Mouse (Mus musculus) liver, embryonic 14.5 days (tissue): Measurements from ENCODE around the gene Ccm2. TPM values are rescaled to one million over a fixed set of nuclear protein-coding genes. Genes with fewer than 3 reads are reported as not detected.

Source experiments
- ATAC-seq: fragments of 200-750 bp; cut with Nextera tagmentation; 2 replicates; pipeline ENCODE4 v1.8.0; 2017; ENCODE audit warnings: moderate number of reproducible peaks, mild to moderate bottlenecking, moderate library complexity; ENCODE audit not compliant: insufficient read depth
- DNase-seq, 3 experiments: peaks; one replicate each; pipeline ENCODE4 v3.0.0-alpha.2; 2012 to 2013; ENCODE audit warnings: low read depth in 3 of 3, low spot score in 3 of 3
- H3K27ac ChIP-seq: fragments of 300-500 bp; sonication (generic); 2 replicates; pipeline ENCODE4 v1.5.1; 2014; ENCODE audit warnings: moderate library complexity, mild to moderate bottlenecking, control low read depth, inconsistent platforms
- H3K27me3 ChIP-seq: fragments of 300-500 bp; sonication (generic); 2 replicates; pipeline ENCODE4 v1.6.1; 2014; ENCODE audit warnings: mild to moderate bottlenecking, low read length, moderate library complexity; ENCODE audit not compliant: control insufficient read depth, insufficient read depth
- H3K36me3 ChIP-seq: fragments of 300-500 bp; sonication (generic); replicated peaks from 2 replicates; pipeline ENCODE4 v1.6.1; 2014; ENCODE audit warnings: low read depth; ENCODE audit not compliant: control insufficient read depth, insufficient read depth
- H3K4me1 ChIP-seq, 2 experiments: fragments of 200-500 bp in 1 of 2; fragments of 300-500 bp in 1 of 2; sonication (generic) in 1 of 2; replicated peaks; 2 replicates each; pipeline ENCODE4 v1.6.1; 2012 to 2014; ENCODE audit warnings: antibody characterized with exemption in 1 of 2, inconsistent platforms in 1 of 2, low read length in 1 of 2; ENCODE audit not compliant: control insufficient read depth in 2 of 2, insufficient read depth in 2 of 2
- H3K4me2 ChIP-seq: fragments of 300-500 bp; sonication (generic); 2 replicates; pipeline ENCODE4 v1.6.1; 2014; ENCODE audit warnings: low read depth, mild to moderate bottlenecking, control low read depth, moderate library complexity
- H3K4me3 ChIP-seq, 2 experiments: fragments of 200-500 bp in 1 of 2; fragments of 300-500 bp in 1 of 2; sonication (generic) in 1 of 2; 2 replicates each; pipeline ENCODE4 v1.5.1; 2012 to 2014; ENCODE audit warnings: low read depth in 2 of 2, low read length in 2 of 2, mild to moderate bottlenecking in 2 of 2, control low read depth in 1 of 2, inconsistent platforms in 1 of 2, moderate library complexity in 1 of 2; ENCODE audit not compliant: insufficient read depth in 1 of 2
- H3K9ac ChIP-seq: fragments of 300-500 bp; sonication (generic); replicated peaks from 2 replicates; pipeline ENCODE4 v1.6.1; 2014; ENCODE audit warnings: mild to moderate bottlenecking, control low read depth, moderate library complexity
- H3K9me3 ChIP-seq: fragments of 300-500 bp; sonication (generic); 2 replicates; pipeline ENCODE4 v1.6.1; 2016; ENCODE audit warnings: low read length, mixed read lengths; ENCODE audit not compliant: control insufficient read depth
- CTCF ChIP-seq: IDR thresholded peaks from 2 replicates; pipeline ENCODE4 v1.5.1; 2016; ENCODE audit warnings: antibody characterized with exemption, low read depth, control low read depth
- EP300 ChIP-seq: IDR thresholded peaks from 2 replicates; pipeline ENCODE4 v1.6.1; 2016; ENCODE audit warnings: antibody characterized with exemption, low read depth
- WGBS: fragments of 180-500 bp; shearing (Covaris S2); extraction: QIAGEN DNeasy Blood & Tissue Kit; methylation state at CpG from one replicate; pipeline ENCODE4 v1.1.7; 2014; ENCODE audit not compliant: insufficient replicate concordance; 5-methylcytosine and 5-hydroxymethylcytosine counted together
- polyA plus RNA-seq, 2 experiments: library from polyadenylated mRNA; depleted of rRNA in 1 of 2; stranded (reverse) in 1 of 2; unstranded in 1 of 2; fragments of >200 nt; fragmentation: Nextera tagmentation in 1 of 2; extraction: Ambion mirVana in 1 of 2; gene quantifications; 2 replicates each; pipeline versions ENCODE4 v1.2.1 to v1.2.3; 2012 to 2014

The Ccm2 gene
- polyA plus RNA-seq, 2 experiments: 33.1 to 39.4 TPM

DNA sequence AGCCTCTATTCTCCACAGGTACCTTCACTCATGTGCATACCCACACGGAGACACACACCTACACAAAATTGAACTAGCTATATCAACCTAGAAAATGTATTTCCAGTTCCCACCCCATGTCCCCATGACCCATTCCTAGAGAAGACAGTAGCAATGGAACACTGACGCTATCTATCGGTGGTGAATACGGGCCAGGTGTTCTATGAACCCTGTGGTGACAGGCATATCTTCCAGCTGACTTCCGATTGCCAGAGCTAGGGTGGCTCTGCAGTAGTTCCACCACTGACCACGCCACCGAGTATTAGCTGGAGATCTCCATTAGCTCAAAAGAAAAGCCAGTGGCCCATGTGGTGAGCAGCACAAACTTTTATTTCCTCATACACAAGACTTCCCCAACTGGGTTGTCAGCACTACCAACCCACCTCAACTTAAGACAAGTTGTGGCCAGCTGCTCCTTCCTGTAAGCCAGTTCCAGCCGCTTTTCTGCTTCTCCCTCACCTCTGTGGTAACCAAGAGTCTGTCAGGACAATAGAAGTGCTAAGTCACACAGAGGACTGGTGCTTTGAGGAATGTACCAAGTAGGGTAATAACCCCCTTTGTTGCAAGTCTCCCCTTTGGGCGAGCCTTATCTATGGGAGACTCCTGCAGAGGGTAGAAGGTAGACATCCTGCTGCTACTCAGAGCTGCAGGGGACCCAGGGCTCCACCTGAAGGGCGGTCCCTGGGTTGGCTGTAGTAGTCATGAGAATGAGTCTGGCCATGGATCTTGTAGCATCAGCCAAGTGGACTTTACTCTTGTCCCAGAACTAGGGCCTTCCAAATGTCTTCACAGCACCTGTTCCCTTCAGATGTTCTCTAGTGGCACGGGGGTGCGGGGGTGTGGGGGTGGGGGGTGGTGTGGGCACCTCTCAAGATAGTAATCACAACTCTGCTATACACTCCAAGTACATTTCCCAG lies 68.8 kb downstream of the Ccm2 start:
- H3K9me3 ChIP-seq: no peaks in the 10 kb centered on the region
- no peaks in the 10 kb centered on the region for H3K27me3 ChIP-seq
- H3K9ac ChIP-seq: no peak overlapping the region
- 72% methylated on average over 12 of the region's 12 CpGs for WGBS
- no peak for TF ChIP-seq CTCF
- no peak for TF ChIP-seq EP300
- H3K4me2 ChIP-seq: no peak overlapping the region
- ATAC-seq (peak; percentile 14), DNase-seq (no peak)
- no peak overlapping the region for H3K4me3 ChIP-seq
- H3K27ac ChIP-seq: no peak overlapping the region
- H3K36me3 ChIP-seq: peaks cover 65% of the 10 kb centered on the region
- H3K4me1 ChIP-seq: no peaks in the 10 kb centered on the region

- H3K36me3 ChIP-seq: peaks cover 53% of the 10 kb centered on the region
- H3K9ac ChIP-seq: peak overlapping the region; percentile 78
- H3K27me3 ChIP-seq: no peaks in the 10 kb centered on the region
- peaks cover 20 to 23% of the 10 kb centered on the region in 2 experiments for H3K4me1 ChIP-seq
- ATAC-seq (no peak), DNase-seq (no peak)
- no peak overlapping the region; the same call in 1 of the 2 replicates for H3K27ac ChIP-seq
- H3K9me3 ChIP-seq: no peaks in the 10 kb centered on the region
- H3K4me2 ChIP-seq: peak overlapping the region; percentile 93
- WGBS: 43% methylated on average over 10 of the region's 10 CpGs
- TF ChIP-seq EP300: no peak
- TF ChIP-seq CTCF: no peak
- peak overlapping the region; percentile 90 to 92 for H3K4me3 ChIP-seq
Observed at GRCm38 (mm10) chr11:6623704-6624103, 77.0 kb downstream of the Ccm2 start.

DNA sequence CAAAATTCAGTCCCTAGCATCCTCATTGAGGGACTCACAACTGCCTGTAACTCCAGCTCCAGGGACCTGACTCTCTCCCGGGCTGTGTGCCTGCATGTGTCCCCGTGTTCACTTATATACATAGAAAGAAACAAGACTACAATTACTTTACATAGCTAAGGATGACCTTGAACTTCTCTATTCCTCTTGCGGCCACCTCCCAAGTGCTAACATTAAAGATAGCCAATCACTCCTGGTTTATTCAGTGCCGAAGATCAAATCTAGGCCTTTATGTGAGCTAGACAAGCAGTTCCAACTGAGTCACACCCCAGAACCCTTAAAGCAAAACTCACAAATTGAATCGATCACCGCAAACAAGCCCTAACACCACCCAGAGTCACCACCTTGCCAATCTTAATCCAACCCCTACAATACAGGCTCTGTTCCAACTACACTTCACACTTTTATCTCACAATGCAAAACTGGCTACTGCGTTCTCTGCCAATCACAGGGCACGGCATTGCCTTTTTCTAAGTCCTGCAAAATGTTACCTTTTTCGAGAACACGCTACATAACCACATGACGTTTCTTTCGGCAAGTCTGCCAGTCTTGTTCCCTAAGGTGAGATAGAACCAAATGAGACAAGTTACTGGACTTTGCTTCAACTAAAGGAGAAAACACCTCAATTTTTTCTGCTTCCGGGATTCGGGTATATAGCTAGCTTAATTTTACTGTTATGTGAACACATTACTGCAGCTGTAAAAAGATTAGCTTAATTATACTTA lies 78.1 kb downstream of the Ccm2 start:
- H3K4me1 ChIP-seq: peaks cover 20 to 23% of the 10 kb centered on the region in 2 experiments

DNA sequence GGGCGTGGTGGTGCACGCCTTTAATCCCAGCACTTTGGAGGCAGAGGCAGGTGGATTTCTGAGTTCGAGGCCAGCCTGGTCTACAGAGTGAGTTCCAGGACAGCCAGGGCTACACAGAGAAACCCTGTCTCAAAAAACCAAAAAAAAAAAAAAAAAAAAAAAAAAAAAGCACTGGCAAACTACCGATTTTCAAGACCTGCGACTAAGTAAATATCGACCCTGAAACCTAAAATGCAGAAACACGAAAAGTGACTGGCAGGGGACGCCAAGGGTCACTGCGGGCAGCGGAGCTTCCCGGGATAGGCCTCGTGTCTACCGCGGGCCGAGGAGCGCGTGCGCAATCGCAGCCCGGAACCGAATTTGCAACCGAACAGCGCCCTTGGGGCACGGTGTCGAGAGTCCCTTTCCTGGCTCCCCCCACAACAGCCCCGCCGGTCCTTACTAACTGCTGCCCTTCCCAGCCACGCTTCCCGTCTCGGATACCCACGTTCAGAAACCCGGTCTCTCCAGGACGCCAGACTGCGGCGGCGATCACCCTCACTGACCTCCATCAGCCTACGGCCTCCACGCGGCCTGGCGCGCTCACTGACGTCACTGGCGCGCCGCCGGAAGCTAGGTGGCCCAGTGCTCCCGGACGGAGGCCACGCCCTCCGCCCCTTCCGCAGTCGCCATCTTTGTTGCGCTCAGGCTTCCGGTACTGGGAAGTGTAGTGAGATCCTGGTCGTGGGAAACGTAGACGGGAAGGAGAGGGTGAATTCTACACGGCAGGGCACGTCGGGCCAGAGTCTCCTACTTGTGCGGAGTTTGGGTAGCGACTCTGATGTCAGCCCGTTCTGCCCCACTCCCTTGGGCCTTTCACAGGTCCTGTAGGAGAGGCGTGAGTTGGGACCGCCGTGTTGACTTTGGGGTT lies 79.0 kb downstream of the Ccm2 start, which contains the start of gene Tbrg4:
Tbrg4 (minus strand) TSS at position 590 of the 910 bp plus-strand sequence.
- DNase-seq (peak; percentile 87 to 89 (median 88)), ATAC-seq (peak; percentile 91)
- H3K4me3 ChIP-seq: peak within 1 kb of the TSS; percentile 90 to 92
- H3K4me1 ChIP-seq: peaks cover 20 to 23% of the 10 kb centered on the region in 2 experiments
- H3K27me3 ChIP-seq: no peaks in the 10 kb centered on the region
- WGBS: under 1% methylated on average over 66 of the region's 66 CpGs
- peak within 1 kb of the TSS; percentile 80 for H3K9ac ChIP-seq
- H3K4me2 ChIP-seq: peak within 1 kb of the TSS; percentile 93
- TF ChIP-seq EP300: peak; percentile 29; the same call in 1 of the 2 replicates
- peak; percentile 22 for TF ChIP-seq CTCF
- H3K36me3 ChIP-seq: peaks cover 33% of the 10 kb centered on the region
- H3K9me3 ChIP-seq: no peaks in the 10 kb centered on the region
- peak within 1 kb of the TSS; percentile 81 for H3K27ac ChIP-seq

More for the DNA sequence above, 78.1 kb downstream of the Ccm2 start:
- no peak for DNase-seq
- TF ChIP-seq EP300: no peak
- no peak for TF ChIP-seq CTCF
- Histone ChIP-seq H3K27me3 (no peaks in the 10 kb centered on the region), H3K36me3 (peaks cover 42% of the 10 kb centered on the region), H3K9me3 (no peaks in the 10 kb centered on the region), H3K27ac (no peak overlapping the region; the same call in 1 of the 2 replicates), H3K4me3 (peak overlapping the region; percentile 90 to 92), H3K9ac (peak overlapping the region; percentile 78), H3K4me2 (peak overlapping the region; percentile 93)
- WGBS: 26% methylated on average over 14 of the region's 14 CpGs
- no peak for ATAC-seq
